19 mouse cellular contexts compared by ENCODE assay signal in the genomic region with DNA sequence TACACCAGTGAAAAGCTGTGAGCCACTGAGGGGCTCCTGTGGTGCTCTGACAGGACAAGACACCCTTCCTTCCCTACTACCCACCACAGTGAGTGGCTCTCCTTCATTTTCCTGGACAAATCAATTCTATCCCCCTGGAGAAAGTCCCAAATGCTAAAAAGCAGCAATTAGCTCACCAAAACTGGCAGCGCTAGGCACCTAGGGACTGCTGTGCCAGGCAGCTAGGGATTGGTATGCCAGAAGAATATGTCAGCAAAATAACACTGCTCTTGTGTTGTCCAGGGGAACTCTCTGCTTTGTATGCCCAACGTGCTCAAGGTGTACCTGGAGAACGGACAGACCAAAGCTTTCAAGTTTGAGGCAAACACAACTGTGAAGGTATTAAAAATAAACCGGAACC.
"Had no signal": no experiment of that assay in that cellular context is flagged by ENCODE, and none has a peak within 500 bp of the region (broad histone marks: within the 10 kb centered on the region; RNA-seq: fewer than 3 reads in every experiment).

No protein-coding gene starts in this region.

- H3K27me3 ChIP-seq: neural tube, embryonic 13.5 days; neural tube, embryonic 15.5 days had no signal

- DNase-seq: lung, adult 18-20 months; lung, embryonic 14.5 days; lung, postnatal 10 days; lung, postnatal 4 days; midbrain, embryonic 14.5 days; retina, postnatal 1 day; right cerebral cortex, adult 18-20 months; right cerebral cortex, postnatal 25 days; right cerebral cortex, postnatal 4 days; spleen, adult 18-20 months; thymus, adult 18-20 months; thymus, postnatal 14 days; thymus, postnatal 36 days had no signal

- H3K27ac ChIP-seq: midbrain, embryonic 10.5 days; midbrain, embryonic 12.5 days; neural tube, embryonic 13.5 days; neural tube, embryonic 15.5 days had no signal

- H3K36me3 ChIP-seq: midbrain, embryonic 10.5 days; midbrain, embryonic 12.5 days; neural tube, embryonic 13.5 days; neural tube, embryonic 15.5 days had no signal

- H3K9ac ChIP-seq: lung, embryonic 14.5 days; midbrain, embryonic 12.5 days; neural tube, embryonic 13.5 days; neural tube, embryonic 15.5 days had no signal

- H3K4me2 ChIP-seq: lung, embryonic 14.5 days; midbrain, embryonic 12.5 days; neural tube, embryonic 13.5 days; neural tube, embryonic 15.5 days had no signal

- H3K9me3 ChIP-seq: midbrain, embryonic 10.5 days; midbrain, embryonic 12.5 days; neural tube, embryonic 13.5 days; neural tube, embryonic 15.5 days had no signal

- ATAC-seq: midbrain, embryonic 16.5 days had no signal

- H3K4me1 ChIP-seq: midbrain, embryonic 10.5 days; midbrain, embryonic 12.5 days; neural tube, embryonic 13.5 days had no signal

- H3K4me3 ChIP-seq: midbrain, embryonic 10.5 days; midbrain, embryonic 12.5 days; myocyte; neural tube, embryonic 13.5 days; neural tube, embryonic 15.5 days had no signal
